Mouse (Mus musculus): Measurements from ENCODE around the gene Olfr982.

Olfr982 gene

GRCm38 (mm10) chr9:40073529-40073928 lies at the start of gene Olfr982:
Gene Olfr982 (plus strand): TSS chr9:40073829.
- no peak for DNase-seq

DNA sequence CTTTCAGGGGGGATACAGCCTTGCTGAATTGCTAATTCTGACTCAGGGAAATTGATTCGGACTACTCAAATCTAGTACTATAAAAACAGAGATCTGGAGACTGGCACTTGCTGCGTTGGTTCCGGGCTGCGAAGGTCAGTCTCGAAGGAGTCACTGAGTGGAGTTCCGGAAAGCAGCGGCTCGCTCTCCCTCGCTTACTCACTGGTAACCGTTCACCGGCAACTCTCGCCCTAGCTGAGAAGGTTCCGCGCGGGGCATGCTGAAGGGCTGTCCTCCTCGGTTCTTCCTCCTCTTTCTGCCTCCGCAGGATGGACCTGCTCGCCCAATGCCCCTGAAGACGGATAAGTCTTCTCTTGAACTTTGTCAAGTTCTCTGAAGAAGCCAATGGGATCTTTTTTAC lies 23.5 kb upstream of the Olfr982 start:
- no peak for DNase-seq

GRCm38 (mm10) chr9:40093495-40093894 lies 19.9 kb downstream of the Olfr982 start, which contains the start of gene Olfr983:
Gene Olfr983 (minus strand): TSS chr9:40093595.
- no peak for DNase-seq

GRCm38 (mm10) chr9:40094769-40095168 lies 21.1 kb downstream of the Olfr982 start:
- DNase-seq, result no peak

GRCm38 (mm10) chr9:40114106-40114505 lies 40.5 kb downstream of the Olfr982 start, which contains the start of gene Olfr984:
Gene Olfr984 (minus strand): TSS chr9:40114206.
- DNase-seq, result no peak

DNA sequence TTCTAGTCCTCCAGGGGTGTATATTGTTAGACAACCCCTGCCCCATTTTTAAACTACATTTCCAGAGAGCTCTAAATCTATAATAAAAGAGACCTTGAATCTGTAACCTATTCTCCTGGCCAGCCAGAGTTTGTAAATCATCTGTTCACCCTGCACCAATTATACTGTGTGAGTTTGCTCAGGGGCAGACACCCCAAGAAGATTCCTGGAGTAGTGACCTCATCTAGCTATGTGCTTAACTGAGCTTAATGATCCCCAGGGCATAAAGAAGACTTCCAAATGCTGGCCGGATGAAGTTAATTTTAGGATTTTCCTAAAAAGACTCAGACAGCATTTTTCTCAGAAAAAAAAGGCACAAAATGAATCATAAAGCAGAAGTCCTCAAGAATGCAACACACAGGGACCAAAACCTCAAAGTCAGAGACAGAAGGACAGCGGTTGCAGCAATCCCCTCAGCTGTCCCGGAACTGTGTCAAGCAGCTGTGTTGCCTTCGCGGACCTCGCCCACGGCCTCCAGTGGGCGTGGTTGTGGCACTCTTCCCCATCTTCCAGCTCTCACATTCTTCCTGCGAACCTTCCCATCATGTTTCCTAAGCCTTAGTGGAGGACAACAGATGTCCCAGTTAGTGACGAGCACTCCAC lies 43.1 kb downstream of the Olfr982 start:
- DNase-seq, result peak; percentile 70

GRCm38 (mm10) chr9:40117287-40117659 lies 43.6 kb downstream of the Olfr982 start:
- DNase-seq, result no peak
